Mouse (Mus musculus) retina, postnatal 1 day (tissue): ENCODE data around the gene Ptprg.

Experiments used
- DNase-seq: peaks from one replicate; pipeline ENCODE4 v3.0.0-alpha.2; 2012

The Ptprg gene

DNA sequence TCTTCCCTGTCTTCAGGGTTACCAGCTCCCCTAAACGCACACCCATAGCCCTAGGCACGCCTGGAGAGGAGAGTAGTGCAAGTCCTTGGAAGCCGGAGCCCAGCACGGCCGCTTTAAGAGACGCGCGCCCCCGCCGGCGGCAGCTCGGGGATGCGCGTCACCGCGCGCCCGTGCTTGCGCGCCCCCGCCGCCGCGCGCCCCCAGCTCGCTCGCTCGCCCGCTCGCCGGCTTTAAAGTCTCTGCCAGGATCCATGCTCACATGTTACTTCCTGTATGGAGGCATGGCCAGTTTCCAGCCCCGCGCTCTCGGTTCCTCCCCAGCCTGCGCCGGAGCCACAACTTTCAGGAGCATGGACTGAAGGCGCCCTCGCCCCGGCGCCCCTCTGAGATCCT lies at the start of gene Ptprg:
Ptprg (plus strand) TSS at position 260 of the 393 bp plus-strand sequence.
- DNase-seq, result peak; percentile 93

- DNase-seq, result no peak
Measured at GRCm38 (mm10) chr14:11503803-11504365, 49.4 kb upstream of the Ptprg start.

DNA sequence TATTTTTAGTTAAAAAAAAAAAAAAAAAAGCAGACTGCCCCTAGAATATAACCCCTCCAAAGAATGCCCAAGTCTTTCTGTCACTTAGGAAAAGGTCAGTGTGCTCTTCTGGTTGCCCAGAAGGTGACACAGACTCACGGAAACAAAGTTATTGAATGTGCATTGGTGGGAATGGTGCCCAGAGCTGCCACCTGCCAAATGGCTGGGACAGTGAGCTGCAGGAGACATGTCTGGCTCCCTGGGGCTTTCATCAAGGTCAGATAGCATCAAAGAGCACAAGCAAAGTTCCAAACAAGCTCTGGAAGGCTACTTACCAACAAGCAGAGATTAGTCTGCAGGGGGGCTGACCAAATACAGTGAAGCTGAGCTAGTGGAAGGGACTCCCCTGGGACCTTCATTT lies 43.2 kb upstream of the Ptprg start:
- no peak for DNase-seq

DNA sequence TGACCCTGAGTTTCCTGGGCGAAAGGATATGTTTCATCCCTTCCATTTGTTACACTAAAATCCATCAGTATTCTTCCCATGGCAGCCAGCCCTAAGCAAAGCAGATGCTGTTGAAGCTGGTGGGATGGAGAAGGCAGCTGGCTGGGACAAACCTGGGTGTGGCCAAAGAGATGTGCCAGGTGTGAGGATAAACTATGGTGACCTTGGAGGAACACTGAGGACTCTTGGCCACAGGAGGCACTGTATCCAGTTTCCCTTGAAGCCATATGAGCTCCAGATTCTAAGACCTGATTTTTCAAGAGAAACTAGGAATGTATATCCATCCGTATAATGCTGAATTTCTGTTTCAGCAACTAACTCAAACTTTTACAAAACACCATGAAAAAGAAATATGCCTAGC lies 34.2 kb upstream of the Ptprg start:
- DNase-seq, result no peak

DNA sequence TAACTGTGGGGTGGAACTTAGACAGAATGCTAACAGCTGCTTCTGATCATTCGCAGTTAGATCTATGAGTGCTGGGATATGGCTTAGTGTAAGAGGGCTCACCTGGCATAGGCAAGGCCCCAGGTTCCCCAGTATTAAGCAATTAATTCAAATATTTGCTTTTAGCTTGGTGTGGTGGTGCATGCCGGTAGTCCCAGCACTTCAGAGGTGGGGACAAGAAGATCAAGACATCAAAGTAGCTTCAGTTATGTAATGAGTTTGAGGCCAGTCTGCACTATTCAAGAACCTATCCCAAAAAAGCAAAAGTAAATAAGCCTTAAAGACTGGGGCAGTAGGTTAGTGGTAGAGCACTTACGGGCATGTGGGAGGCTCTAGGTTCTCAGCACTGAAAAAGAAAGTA lies 30.3 kb upstream of the Ptprg start:
- no peak for DNase-seq

DNA sequence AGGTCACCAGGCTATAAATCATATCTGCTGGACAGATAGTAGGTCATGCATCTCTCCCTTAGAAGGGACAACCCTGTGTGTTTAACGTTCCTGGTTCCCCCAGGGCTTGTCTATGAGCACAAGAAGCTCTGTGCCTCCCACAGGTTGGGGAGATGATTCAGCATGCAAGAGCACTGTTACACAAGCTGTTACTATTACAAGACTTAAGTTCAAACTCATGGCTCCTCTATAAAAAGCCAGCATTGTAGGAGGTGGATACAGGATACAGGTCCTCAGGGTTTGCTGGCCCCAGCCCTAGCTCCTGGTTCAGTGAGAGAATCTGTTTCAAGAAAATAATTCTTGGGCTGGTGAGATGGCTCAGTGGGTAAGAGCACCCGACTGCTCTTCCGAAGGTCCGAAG lies 23.7 kb upstream of the Ptprg start:
- DNase-seq, result no peak

DNA sequence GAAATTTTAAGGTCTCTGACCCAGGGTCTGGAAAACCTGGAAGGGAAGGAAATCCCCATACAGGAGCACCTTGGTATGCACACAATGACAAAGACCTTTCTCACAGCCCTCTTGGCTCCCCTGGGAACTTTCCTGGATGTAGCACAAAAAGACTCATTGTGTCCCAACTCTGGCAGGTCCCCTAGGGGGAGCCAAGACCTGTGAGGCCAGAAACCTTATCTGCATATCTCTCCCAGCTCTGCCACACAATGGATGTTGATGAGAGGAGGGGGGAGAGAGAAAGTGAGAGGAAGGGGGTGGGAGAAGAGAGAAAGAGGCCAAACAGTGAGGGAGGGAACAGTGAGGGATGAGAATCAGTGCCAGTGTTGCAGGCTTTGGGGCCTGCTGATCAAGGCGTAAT lies 18.9 kb upstream of the Ptprg start:
- DNase-seq, result peak; percentile 81

DNA sequence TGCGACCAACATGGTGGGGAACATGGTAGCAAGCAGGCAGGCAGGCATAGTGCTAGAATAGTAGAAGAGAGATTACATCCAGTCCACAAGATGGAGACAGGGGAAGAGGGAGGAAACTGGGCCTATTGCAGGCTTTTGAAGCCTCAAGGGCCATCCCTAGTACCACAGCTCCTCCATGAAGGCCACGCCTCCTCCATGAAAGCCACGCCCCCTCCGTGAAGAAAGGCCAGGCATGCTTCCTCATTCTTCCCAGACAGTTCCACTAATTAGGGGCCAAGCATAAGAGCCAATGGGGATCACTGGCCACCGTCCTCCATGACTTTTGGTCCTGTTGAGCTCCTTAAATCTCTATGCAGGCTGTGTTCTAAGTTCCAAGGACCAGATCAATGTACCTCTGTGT lies 17.2 kb upstream of the Ptprg start:
- no peak for DNase-seq

GRCm38 (mm10) chr14:11551892-11552291 lies 1.4 kb upstream of the Ptprg start:
- no peak for DNase-seq

DNA sequence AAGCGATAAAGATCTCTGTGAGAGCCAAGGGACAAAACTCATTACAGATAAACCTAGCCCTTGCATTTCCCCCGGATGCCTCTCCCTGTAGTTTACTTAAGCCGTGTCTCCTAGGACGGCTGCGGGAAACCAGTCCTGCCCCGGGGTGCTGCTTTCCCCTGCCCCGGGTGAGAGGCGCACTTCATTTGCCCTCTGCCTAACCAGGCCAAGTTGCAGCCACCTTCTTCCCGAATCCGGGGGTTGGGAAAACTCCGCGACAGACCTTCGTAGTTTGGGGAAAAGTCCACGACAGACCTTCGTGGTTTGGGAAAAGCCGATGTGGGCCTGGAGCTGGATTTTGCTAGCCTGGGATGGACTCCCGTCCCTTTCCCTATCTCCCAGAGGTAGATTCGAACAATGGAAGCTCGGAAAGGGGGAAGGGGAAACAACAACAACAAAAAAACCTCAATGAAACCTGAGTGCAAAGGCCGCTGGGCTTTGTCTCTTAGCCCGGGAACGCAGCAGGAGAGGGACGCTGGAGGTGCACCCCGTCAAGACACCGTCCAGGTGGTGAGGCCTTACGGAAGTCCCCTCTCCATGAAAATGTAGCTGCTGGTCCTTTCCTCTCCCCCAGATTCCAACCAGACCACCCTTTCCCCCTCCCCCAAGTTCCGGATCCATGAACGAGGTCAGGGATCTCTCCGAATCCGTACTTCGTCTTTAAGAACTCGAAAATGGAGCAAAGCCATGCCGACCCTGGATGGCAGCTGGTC lies 635 bp upstream of the Ptprg start:
- no peak for DNase-seq

GRCm38 (mm10) chr14:11553679-11554305 lies 460 bp downstream of the Ptprg start:
- no peak for DNase-seq

DNA sequence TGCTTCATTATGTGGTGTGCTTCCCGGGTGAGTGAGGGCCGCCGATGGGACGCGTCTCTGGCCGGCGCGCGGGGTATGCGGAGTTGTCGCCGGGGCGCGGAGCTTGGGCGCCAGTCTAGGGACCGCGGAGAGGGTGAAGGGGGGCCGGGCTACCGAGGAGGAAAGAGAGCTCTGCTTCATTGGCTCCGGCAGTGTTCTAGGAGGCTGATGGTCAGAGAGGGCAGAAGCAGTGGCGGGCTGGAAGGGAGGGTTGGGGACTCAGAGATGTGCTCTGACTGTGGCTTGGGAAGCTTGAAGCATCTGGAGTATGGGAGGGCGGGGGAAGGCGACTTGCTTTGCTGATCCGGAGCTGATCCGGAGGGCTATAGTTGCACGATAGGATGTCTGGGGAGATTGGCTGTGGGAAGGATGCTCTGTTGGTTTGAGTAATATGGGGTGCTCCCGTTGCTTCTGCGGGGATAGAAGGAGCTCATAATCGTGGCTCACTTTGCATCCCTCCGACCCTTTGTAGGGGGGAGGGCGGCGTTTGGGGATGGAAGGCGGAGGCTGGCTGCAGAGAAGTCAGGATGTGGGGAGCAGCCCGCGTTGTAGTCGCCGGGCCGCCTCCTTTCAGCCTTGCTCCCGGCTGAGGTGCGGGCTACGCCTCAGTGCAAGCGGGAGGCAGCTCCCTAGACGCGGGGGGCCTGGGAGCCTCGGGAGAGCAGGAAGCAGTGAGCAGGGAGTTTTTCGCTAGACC lies 1.1 kb downstream of the Ptprg start:
- DNase-seq, result peak; percentile 78

- peak; percentile 55 for DNase-seq
Measured at GRCm38 (mm10) chr14:11555061-11555501, 1.7 kb downstream of the Ptprg start.

- no peak for DNase-seq
Measured at GRCm38 (mm10) chr14:11555521-11556355, 2.4 kb downstream of the Ptprg start.

GRCm38 (mm10) chr14:11556356-11557130 lies 3.2 kb downstream of the Ptprg start:
- peak; percentile 80 for DNase-seq

GRCm38 (mm10) chr14:11558496-11558895 lies 5.2 kb downstream of the Ptprg start:
- DNase-seq, result no peak

DNA sequence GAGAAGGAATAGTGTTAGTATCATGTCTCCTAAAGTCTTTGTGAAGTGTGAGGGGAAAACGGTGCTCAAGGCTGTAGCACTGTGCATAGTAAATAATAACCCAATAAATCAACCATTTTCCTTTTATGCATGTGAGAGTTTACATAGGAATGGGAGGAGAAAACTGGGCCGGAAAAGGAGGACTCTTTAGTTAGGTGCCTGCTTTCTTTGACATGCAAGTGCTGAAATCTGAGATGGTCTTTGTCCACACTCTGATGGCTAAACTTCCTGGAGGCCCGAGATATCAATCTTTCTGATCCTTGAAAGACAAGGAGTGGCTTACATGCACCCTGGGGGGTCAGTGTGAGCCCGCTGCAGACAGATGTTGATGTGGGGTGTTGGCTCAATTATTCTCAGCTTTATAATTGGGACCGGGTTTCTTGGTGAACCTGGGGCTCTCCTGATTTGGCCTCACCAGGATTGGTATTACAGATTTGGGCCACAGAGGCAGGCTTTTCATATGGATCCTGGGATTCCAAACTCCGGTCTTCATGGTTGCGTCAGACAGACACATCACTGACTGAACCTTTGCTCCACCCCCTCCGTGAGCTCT lies 7.4 kb downstream of the Ptprg start:
- no peak for DNase-seq

- no peak for DNase-seq
Measured at GRCm38 (mm10) chr14:11561397-11561796, 8.1 kb downstream of the Ptprg start.

- no peak for DNase-seq
Measured at GRCm38 (mm10) chr14:11562870-11563269, 9.5 kb downstream of the Ptprg start.

DNA sequence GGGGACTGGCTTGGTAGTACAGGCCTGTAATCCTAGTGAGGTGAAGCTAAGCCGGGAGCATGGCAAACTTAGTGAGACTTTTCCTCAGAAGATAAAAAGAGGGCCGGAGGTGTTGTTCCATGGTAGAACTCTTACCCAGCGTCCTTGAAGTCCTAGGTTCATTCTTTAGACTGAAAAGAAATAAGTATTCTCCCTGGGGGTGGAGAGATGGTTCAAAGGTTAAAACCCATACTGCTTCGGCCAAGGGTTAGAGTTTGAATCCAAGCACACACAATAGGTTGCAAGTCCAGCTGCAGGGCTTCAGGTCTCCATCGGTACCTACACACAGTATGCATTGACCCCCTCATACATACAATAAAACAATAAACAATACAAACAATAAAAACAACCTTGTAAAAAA lies 10.3 kb downstream of the Ptprg start:
- DNase-seq, result no peak

DNA sequence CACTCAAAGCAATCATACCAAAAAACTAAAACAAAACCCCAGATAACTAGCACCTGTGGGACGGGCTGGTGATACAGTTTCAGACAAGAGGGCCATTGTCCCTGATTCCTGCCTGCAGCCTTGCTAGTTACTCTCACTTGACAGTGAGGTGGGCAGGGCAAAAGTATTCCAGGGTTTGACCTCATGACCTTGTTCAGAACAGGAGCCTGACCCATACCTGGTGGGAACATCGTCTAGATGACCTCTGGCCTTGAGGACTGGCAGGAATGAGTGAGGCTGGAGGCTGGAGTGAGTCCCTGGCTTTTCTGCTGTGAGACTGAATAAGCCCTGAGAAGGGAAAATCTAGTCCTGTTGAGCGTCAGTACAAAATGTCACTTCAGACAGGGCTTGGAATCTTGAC lies 11.1 kb downstream of the Ptprg start:
- no peak for DNase-seq
